In the genomic region with DNA sequence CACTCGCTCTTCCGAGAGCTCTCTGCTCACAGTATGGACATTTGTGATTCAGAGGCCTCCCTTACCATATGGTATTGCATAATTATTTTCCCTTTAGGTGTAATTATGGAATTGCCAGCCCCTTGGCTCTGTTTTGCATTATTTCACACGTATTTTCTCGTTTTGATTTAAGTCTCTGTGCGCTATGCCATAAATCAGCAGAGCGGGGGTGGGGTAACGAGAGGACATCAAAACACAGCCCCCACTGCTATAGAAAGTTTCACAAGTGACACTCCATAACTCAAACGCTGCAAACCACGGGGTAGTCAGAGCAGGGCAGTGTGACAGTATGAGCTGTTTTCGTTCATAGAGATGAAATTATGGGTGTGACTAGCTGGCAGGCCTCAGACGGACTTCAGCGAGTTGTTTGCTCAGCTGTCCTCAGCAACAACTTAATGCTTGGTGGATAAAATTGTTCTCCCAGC, we compare ENCODE assay signal across 10 mouse cellular contexts.
DNase-seq lines count a peak whose midpoint lies in the region; ATAC-seq lines count a peak whose summit lies in the region.
"Had no signal": no experiment of that assay in that cellular context is flagged by ENCODE, and none has a peak within 500 bp of the region (broad histone marks: within the 10 kb centered on the region; RNA-seq: fewer than 3 reads in every experiment).

No protein-coding gene starts in this region.

- no peak overlapping the region for H3K4me2 ChIP-seq in heart, embryonic 12.5 days
- peak overlapping the region; percentile 20; the same call in 1 of the 2 replicates for H3K4me2 ChIP-seq in intestine, embryonic 16.5 days (ENCODE audit: low read depth, low read length)
- no peak overlapping the region for H3K4me2 ChIP-seq in stomach, embryonic 16.5 days (ENCODE audit: low read depth, low read length)
- H3K4me2 ChIP-seq: midbrain, embryonic 11.5 days had no signal

- H3K4me3 ChIP-seq in heart, embryonic 12.5 days: no peak overlapping the region
- no peak overlapping the region for H3K4me3 ChIP-seq in intestine, embryonic 16.5 days (ENCODE audit: low read length)
- H3K4me3 ChIP-seq in stomach, embryonic 16.5 days (replicated peaks; ENCODE audit: low read length): no peak overlapping the region

- ATAC-seq in heart, embryonic 12.5 days (ENCODE audit: insufficient number of reproducible peaks, low FRiP score): no peak
- ATAC-seq in intestine, embryonic 16.5 days: no peak
- no peak for ATAC-seq in stomach, embryonic 16.5 days (ENCODE audit: insufficient read depth, low FRiP score)

- no peaks in the 10 kb centered on the region for H3K36me3 ChIP-seq in heart, embryonic 12.5 days
- no peaks in the 10 kb centered on the region for H3K36me3 ChIP-seq in intestine, embryonic 16.5 days (ENCODE audit: control insufficient read depth, insufficient read depth, low read length)
- H3K36me3 ChIP-seq in stomach, embryonic 16.5 days (ENCODE audit: control insufficient read depth, insufficient read depth, low read length): no peaks in the 10 kb centered on the region

- H3K9me3 ChIP-seq in heart, embryonic 12.5 days (replicated peaks): no peaks in the 10 kb centered on the region
- no peaks in the 10 kb centered on the region for H3K9me3 ChIP-seq in intestine, embryonic 16.5 days (ENCODE audit: control insufficient read depth, low read length)
- H3K9me3 ChIP-seq in stomach, embryonic 16.5 days (replicated peaks; ENCODE audit: control insufficient read depth, low read length): no peaks in the 10 kb centered on the region

- no peak overlapping the region for H3K9ac ChIP-seq in heart, embryonic 12.5 days
- no peak overlapping the region for H3K9ac ChIP-seq in intestine, embryonic 16.5 days (ENCODE audit: low read depth, low read length)
- H3K9ac ChIP-seq in stomach, embryonic 16.5 days (ENCODE audit: low read length): no peak overlapping the region

- peaks cover 22% of the 10 kb centered on the region for H3K4me1 ChIP-seq in heart, embryonic 12.5 days (replicated peaks)
- peaks cover 11% of the 10 kb centered on the region for H3K4me1 ChIP-seq in intestine, embryonic 16.5 days (ENCODE audit: control insufficient read depth, insufficient read depth, low read length)
- peaks cover 13% of the 10 kb centered on the region for H3K4me1 ChIP-seq in stomach, embryonic 16.5 days (ENCODE audit: control insufficient read depth, insufficient read depth, low read length)

- DNase-seq in heart, adult 11 months: peak; percentile 93
- DNase-seq in right cerebral cortex, adult 18-20 months: peak; percentile 4
- no peak for DNase-seq in right cerebral cortex, postnatal 25 days
- no peak for DNase-seq in cerebellum, adult 11 months
- no peak for DNase-seq in layer of hippocampus, adult 8-10 months (ENCODE audit: low spot score in 2 of 2)
- DNase-seq: cerebellum, adult 18-20 months had no signal

- no peak overlapping the region for H3K27ac ChIP-seq in heart, embryonic 12.5 days (ENCODE audit: poor library complexity, severe bottlenecking)
- no peak overlapping the region for H3K27ac ChIP-seq in intestine, embryonic 16.5 days (ENCODE audit: low read length)
- H3K27ac ChIP-seq in stomach, embryonic 16.5 days (ENCODE audit: low read length): peak overlapping the region; percentile 36; the same call in 1 of the 2 replicates

- no peaks in the 10 kb centered on the region for H3K27me3 ChIP-seq in heart, embryonic 12.5 days (replicated peaks)
- no peaks in the 10 kb centered on the region for H3K27me3 ChIP-seq in intestine, embryonic 16.5 days (replicated peaks; ENCODE audit: control insufficient read depth, insufficient read depth, low read length)
- no peaks in the 10 kb centered on the region for H3K27me3 ChIP-seq in stomach, embryonic 16.5 days (ENCODE audit: control insufficient read depth, insufficient read depth, low read length)

- WGBS in heart, embryonic 12.5 days: 75% methylated on average over 12 of the region's 12 CpGs
- 47% methylated on average over 12 of the region's 12 CpGs for WGBS in intestine, embryonic 16.5 days
- 40% methylated on average over 12 of the region's 12 CpGs for WGBS in stomach, embryonic 16.5 days

Comparison
In these comparisons a context has a peak if more than half of its experiments do, and no peak if none do; other contexts are left out.
1. DNase-seq: peak in heart, adult 11 months (single experiment) and right cerebral cortex, adult 18-20 months (single experiment); none in right cerebral cortex, postnatal 25 days (single experiment), cerebellum, adult 11 months (single experiment) and layer of hippocampus, adult 8-10 months (0 of 2).